Mouse (Mus musculus) splenic B cell, adult 2 months (primary cell): ENCODE results near the gene Mras.

Source experiments
- DNase-seq: peaks from one replicate; pipeline ENCODE4 v3.0.0-alpha.2; 2011; ENCODE audit warnings: low read depth, low spot score
- H3K27me3 ChIP-seq: 2 replicates; pipeline ENCODE4 v1.6.1; 2012; ENCODE audit warnings: mild to moderate bottlenecking, low read length, moderate library complexity, mixed read lengths; ENCODE audit not compliant: control insufficient read depth, poor library complexity, insufficient read depth, severe bottlenecking
- H3K36me3 ChIP-seq: 2 replicates; pipeline ENCODE4 v1.6.1; 2012; ENCODE audit warnings: mild to moderate bottlenecking, low read length, moderate library complexity, mixed read lengths; ENCODE audit not compliant: control insufficient read depth, poor library complexity, insufficient read depth, severe bottlenecking

The Mras gene

DNA sequence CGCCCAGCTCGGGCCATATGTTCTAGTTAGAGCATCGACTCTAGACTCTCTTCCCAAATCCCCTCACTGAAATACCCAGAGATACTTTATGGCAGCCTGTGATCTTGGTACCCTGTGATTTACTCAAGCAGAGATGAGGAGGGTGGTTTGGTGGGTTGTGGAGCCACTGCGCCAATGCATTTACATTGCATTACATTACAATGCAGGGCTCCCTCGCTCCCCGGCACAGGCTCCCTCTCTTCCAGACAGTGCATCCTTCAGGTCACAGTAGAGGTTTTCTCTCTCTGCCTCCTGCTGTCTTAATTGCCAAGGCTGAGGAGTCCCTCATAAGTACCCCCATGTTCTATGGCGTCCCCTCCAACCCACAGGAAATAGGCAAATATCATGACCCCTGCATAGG lies 68.8 kb downstream of the Mras start:
- DNase-seq: no peak
- Histone ChIP-seq H3K27me3 (no peaks in the 10 kb centered on the region), H3K36me3 (no peaks in the 10 kb centered on the region)

DNA sequence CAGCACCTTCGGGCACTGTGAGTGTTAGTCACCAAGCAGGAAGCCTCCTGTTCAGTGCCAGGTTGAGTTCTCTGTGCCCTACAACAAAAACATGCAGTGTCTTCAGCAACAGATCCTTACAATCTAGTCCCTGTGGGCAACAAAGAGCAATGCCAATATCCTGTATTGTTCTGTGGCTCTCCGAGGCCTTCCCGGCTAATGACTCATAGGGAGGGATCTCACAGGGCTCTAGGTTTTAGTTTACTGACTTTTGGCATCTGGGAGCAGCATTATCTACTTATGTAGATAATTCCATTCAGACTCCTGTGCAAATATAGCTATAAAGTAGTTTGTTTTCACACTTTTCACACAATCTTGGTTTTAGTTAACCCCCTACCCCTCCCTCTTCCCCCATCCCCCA lies 71.3 kb downstream of the Mras start:
- no peaks in the 10 kb centered on the region for H3K36me3 ChIP-seq
- DNase-seq: no peak
- H3K27me3 ChIP-seq: no peaks in the 10 kb centered on the region

- Histone ChIP-seq H3K27me3 (no peaks in the 10 kb centered on the region; the same call in 1 of the 2 replicates), H3K36me3 (no peaks in the 10 kb centered on the region)
- DNase-seq: no peak
Observed at GRCm38 (mm10) chr9:99363076-99363475, 74.1 kb downstream of the Mras start.

DNA sequence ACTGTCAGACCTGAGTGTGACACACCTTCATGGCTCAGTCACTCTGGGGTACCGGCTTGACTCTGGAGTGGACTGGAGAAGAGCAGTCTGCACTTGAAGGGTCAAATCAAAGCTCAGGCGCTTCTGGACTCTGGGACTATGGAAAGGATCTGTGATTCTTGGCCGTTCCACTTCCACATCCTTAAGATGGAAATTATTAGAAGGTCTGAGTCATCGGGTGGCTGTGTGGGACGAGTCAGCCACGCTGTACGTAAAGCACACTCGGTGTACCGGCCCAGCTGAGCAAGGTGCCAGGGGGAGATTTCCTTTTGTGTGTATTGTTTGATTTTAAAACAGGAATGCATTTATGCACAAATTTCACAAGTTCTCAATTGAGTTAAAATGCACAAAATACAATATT lies 75.2 kb downstream of the Mras start:
- Histone ChIP-seq H3K36me3 (no peaks in the 10 kb centered on the region), H3K27me3 (no peaks in the 10 kb centered on the region; the same call in 1 of the 2 replicates)
- no peak for DNase-seq

GRCm38 (mm10) chr9:99359012-99359411 lies 78.2 kb downstream of the Mras start:
- Histone ChIP-seq H3K36me3 (no peaks in the 10 kb centered on the region), H3K27me3 (no peaks in the 10 kb centered on the region; the same call in 1 of the 2 replicates)
- DNase-seq: no peak

- H3K36me3 ChIP-seq: no peaks in the 10 kb centered on the region
- no peak for DNase-seq
- H3K27me3 ChIP-seq: no peaks in the 10 kb centered on the region; the same call in 1 of the 2 replicates
Observed at GRCm38 (mm10) chr9:99357921-99358692, 79.1 kb downstream of the Mras start, which contains the start of gene Esyt3. TSS of gene Esyt3 (minus strand) at chr9:99358557.

DNA sequence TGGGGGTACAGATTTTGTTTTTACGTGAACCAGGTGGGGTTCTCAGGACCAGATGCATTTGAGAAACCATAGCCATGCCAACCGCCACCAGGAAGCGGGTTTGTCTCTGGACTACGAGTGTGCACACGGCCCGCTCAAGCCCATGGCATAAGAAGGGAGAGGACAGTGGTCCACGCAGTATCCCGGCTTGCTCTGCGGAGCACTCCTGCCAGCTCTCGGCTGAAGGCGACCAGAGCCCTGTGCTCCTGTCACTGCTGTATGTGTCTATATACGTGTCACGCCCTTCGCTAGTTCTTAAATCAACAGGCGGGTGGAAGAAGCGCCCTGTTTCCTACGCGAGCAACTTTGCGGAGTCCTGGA lies 79.6 kb downstream of the Mras start:
- no peaks in the 10 kb centered on the region; the same call in 1 of the 2 replicates for H3K27me3 ChIP-seq

DNA sequence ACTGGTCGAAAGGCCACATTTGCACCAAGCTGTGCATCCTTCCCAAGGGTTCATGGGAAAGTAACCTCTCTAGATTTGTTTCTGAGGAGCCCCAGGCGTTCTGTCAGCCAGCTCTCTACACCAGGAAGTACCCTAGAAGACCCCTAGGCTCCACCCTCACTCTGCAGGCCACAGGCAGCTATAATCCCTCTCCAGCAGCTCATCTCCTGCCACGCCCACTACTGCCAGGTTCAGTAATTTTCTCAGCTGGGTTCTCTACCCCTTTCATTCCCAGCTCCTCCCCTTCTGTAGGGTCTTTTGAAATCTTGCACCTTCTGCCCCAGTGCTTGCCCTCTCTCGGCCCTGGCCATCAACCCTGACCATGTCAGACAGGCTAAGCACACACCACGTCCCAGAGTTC lies 81.2 kb downstream of the Mras start:
- no peaks in the 10 kb centered on the region for H3K36me3 ChIP-seq
- no peak for DNase-seq
- no peaks in the 10 kb centered on the region; the same call in 1 of the 2 replicates for H3K27me3 ChIP-seq

More for the DNA sequence above, 79.6 kb downstream of the Mras start:
- DNase-seq: no peak
- H3K36me3 ChIP-seq: no peaks in the 10 kb centered on the region

DNA sequence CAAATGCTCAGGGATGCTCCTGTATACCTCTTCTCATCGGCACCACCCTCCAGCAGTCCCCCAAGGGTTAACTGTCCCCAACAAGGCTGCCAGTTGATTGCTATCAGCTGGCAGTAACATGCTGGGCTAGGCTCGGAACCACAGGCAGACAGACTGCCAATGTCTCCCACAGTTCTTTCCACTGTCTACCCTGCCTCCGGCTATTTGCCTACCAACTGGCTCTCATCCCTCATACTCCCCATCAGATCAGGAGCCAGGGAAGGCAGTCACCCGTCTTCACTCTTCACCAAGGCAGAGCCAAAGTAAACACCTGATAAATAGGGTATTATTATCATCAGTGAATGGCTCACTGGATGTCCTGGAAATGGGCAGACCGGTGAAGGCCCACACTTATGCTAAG lies 82.4 kb downstream of the Mras start:
- no peaks in the 10 kb centered on the region for H3K36me3 ChIP-seq
- DNase-seq: no peak
- H3K27me3 ChIP-seq: no peaks in the 10 kb centered on the region; the same call in 1 of the 2 replicates

DNA sequence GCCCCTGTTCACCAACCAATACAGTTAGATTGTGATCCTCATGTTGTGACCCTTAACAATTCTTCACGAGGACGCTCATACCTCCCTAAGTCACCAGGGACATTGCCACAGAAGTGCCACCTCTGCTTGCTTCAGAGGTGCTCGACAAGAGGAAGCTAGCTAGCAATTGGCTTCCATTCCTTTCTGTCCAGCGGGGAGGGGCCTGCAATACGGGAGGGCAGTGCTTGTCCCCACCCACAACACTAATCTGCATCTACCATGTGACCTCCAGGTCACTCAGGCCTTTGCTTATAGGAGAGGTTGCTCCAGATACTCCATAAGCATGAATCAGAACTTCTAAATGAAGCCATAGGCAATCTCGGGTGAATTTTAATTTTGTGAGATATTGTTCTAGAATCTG lies 83.8 kb downstream of the Mras start:
- Histone ChIP-seq H3K27me3 (no peaks in the 10 kb centered on the region), H3K36me3 (no peaks in the 10 kb centered on the region)

DNA sequence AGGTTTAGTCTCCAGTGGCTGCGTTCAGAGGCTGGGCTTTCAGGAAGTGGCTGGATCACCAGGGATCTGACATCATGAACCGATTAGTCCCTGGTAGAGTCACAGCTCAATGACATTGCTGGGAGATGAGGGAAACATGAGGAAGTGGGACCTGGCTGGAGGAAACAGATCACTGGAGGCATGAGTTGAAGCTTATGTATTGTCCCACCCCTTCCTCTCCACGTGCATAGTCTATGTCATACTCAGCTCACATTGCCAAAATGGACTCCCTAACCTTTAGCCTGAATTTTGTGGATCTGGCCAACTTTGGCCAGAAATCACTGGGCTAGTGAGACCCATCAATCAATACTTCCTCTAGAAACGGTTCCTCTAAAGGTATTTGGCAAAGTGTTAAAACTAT lies 84.2 kb downstream of the Mras start:
- no peaks in the 10 kb centered on the region for H3K27me3 ChIP-seq
- no peaks in the 10 kb centered on the region for H3K36me3 ChIP-seq
- DNase-seq: no peak

More for the DNA sequence above, 83.8 kb downstream of the Mras start:
- DNase-seq: no peak

- Histone ChIP-seq H3K36me3 (no peaks in the 10 kb centered on the region), H3K27me3 (no peaks in the 10 kb centered on the region)
- DNase-seq: no peak
Observed at GRCm38 (mm10) chr9:99345351-99345792, 91.8 kb downstream of the Mras start.

DNA sequence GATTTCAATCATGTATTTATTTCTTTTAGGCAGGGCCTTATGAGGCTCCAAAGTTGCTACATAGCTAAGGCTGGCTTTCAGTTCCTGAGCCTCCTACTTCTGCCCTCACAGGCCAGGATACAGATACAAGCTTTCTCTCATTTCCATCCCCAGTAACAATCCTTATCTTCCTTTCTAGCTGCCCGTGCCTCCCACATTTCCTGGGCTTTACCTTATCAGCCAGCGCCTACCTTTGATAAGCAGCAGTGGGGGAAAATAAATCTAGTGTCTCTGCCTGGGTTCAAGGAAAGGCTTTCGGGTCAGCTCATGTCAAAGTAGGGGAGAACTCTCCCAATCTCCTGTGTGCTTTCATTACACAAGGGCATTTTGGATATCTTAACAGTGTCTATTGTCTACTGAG lies 95.6 kb downstream of the Mras start:
- Histone ChIP-seq H3K27me3 (no peaks in the 10 kb centered on the region), H3K36me3 (no peaks in the 10 kb centered on the region)
- no peak for DNase-seq

DNA sequence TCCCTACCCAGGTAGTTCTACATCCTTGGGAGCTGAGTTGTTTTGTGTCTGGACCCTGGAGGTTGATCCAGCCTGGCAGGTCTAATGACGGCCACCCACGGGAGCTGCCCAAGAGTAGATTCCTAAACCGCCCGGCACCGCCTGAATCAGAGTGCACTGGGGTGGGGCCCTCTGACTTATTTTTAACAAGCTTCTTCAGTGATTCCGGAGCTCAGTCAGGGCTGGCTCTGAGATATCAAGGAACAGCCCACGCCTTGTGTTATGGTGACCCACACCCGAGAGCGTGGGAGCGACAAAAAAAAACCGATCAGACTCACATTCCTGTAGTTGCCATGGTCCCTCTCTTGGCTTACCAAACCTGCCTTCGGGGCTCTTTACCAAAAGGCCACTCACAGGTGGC lies 97.1 kb downstream of the Mras start:
- H3K36me3 ChIP-seq: no peaks in the 10 kb centered on the region
- no peaks in the 10 kb centered on the region for H3K27me3 ChIP-seq
- no peak for DNase-seq

GRCm38 (mm10) chr9:99339182-99339581 lies 98.0 kb downstream of the Mras start:
- H3K36me3 ChIP-seq: no peaks in the 10 kb centered on the region
- no peak for DNase-seq
- no peaks in the 10 kb centered on the region for H3K27me3 ChIP-seq

GRCm38 (mm10) chr9:99338293-99338692 lies 98.9 kb downstream of the Mras start:
- Histone ChIP-seq H3K27me3 (no peaks in the 10 kb centered on the region), H3K36me3 (no peaks in the 10 kb centered on the region)
- no peak for DNase-seq
